ENCODE assay signal across 8 mouse cellular contexts in genomic region chr1:143702741-143703262, GRCm38 (mm10). TPM values are rescaled to one million over a fixed set of nuclear protein-coding genes. Genes with fewer than 3 reads are reported as not detected.
DNase-seq lines count a peak whose midpoint lies in the region; ATAC-seq and TF ChIP-seq lines count a peak whose summit lies in the region.

Cdc73 (minus strand) TSS chr1:143702893.

- DNase-seq in G1E (ENCODE audit: low spot score) = peak; percentile 94
- DNase-seq in cerebellum, adult 11-12 months = peak; percentile 91
- peak; percentile 86 for DNase-seq in heart, postnatal 25 days (ENCODE audit: low spot score)
- peak; percentile 85 to 96 for DNase-seq in layer of hippocampus, adult 18-20 months (ENCODE audit: low spot score in 2 of 2)
- peak; percentile 92 to 93 for DNase-seq in lung, adult 18-20 months

- under 1% methylated on average over 72 of the region's 74 CpGs for WGBS in forebrain, embryonic 15.5 days
- under 1% methylated on average over 49 of the region's 74 CpGs for WGBS in neural tube, embryonic 14.5 days

- peak; percentile 79 for ATAC-seq in G1E (ENCODE audit: extremely low read depth, insufficient number of reproducible peaks, low FRiP score, poor library complexity, severe bottlenecking)
- peak; percentile 99 for ATAC-seq in forebrain, embryonic 15.5 days (replicated peaks)
- ATAC-seq in neural tube, embryonic 14.5 days (ENCODE audit: low read depth) = peak; percentile 100

- TF ChIP-seq CTCF in G1E (IDR thresholded peaks at IDR 0.05; ENCODE audit: low read depth, low read length) = peak; percentile 85; the same call in 1 of the 2 replicates
- peak; percentile 68 for TF ChIP-seq CTCF in testis, adult 2 months (IDR thresholded peaks at IDR 0.05; ENCODE audit: control insufficient read depth, insufficient read depth, insufficient replicate concordance, low read depth, low read length)

- no peaks in the 10 kb centered on the region for H3K27me3 ChIP-seq in G1E (ENCODE audit: insufficient read depth, low read length)
- no peaks in the 10 kb centered on the region for H3K27me3 ChIP-seq in forebrain, embryonic 15.5 days
- no peaks in the 10 kb centered on the region for H3K27me3 ChIP-seq in neural tube, embryonic 14.5 days (ENCODE audit: control insufficient read depth, insufficient read depth, low read length)
- H3K27me3 ChIP-seq in testis, adult 2 months (ENCODE audit: control insufficient read depth, insufficient read depth, low read length) = no peaks in the 10 kb centered on the region

- peak within 1 kb of the TSS; percentile 77 for H3K4me2 ChIP-seq in forebrain, embryonic 15.5 days (replicated peaks)
- peak within 1 kb of the TSS; percentile 82 for H3K4me2 ChIP-seq in neural tube, embryonic 14.5 days (ENCODE audit: low read depth, low read length)

- H3K4me1 ChIP-seq in G1E (ENCODE audit: insufficient read depth, low read depth, low read length) = peaks cover 30% of the 10 kb centered on the region
- H3K4me1 ChIP-seq in forebrain, embryonic 15.5 days = peaks cover 20% of the 10 kb centered on the region
- peaks cover 11% of the 10 kb centered on the region for H3K4me1 ChIP-seq in neural tube, embryonic 14.5 days (ENCODE audit: control insufficient read depth, insufficient read depth, low read length)
- H3K4me1 ChIP-seq in testis, adult 2 months (ENCODE audit: control insufficient read depth, insufficient read depth, low read length) = peaks cover 2% of the 10 kb centered on the region; the same call in 1 of the 2 replicates

- peak within 1 kb of the TSS; percentile 95 for H3K27ac ChIP-seq in forebrain, embryonic 15.5 days (replicated peaks)
- H3K27ac ChIP-seq in neural tube, embryonic 14.5 days (ENCODE audit: low read depth, low read length) = peak within 1 kb of the TSS; percentile 90
- H3K27ac ChIP-seq in testis, adult 2 months (ENCODE audit: control insufficient read depth, insufficient read depth, low read depth, low read length) = peak within 1 kb of the TSS; percentile 99

- H3K36me3 ChIP-seq in G1E (replicated peaks) = peaks cover 14% of the 10 kb centered on the region
- peaks cover 3% of the 10 kb centered on the region; the same call in 1 of the 2 replicates for H3K36me3 ChIP-seq in forebrain, embryonic 15.5 days
- H3K36me3 ChIP-seq in neural tube, embryonic 14.5 days (ENCODE audit: control insufficient read depth, insufficient read depth, low read length) = no peaks in the 10 kb centered on the region
- H3K36me3 ChIP-seq in testis, adult 2 months (ENCODE audit: control insufficient read depth, insufficient read depth, low read length) = no peaks in the 10 kb centered on the region

- no peaks in the 10 kb centered on the region for H3K9me3 ChIP-seq in G1E (replicated peaks)
- no peaks in the 10 kb centered on the region for H3K9me3 ChIP-seq in forebrain, embryonic 15.5 days
- no peaks in the 10 kb centered on the region for H3K9me3 ChIP-seq in neural tube, embryonic 14.5 days (ENCODE audit: control insufficient read depth, low read length)

- intact Hi-C loops in heart, postnatal 25 days (cut with DNase I) = loop anchor here (1.0 to 10.0 kb wide), 3 partner anchors 36 to 302 kb away; partner anchors contain the start of genes Rgs2, Trove2 and Uchl5

- TF ChIP-seq POLR2A in testis, adult 2 months (IDR thresholded peaks at IDR 0.05; ENCODE audit: control insufficient read depth, low read depth, low read length) = peak; percentile 88

- peak within 1 kb of the TSS; percentile 82 for H3K9ac ChIP-seq in forebrain, embryonic 15.5 days (replicated peaks)
- H3K9ac ChIP-seq in neural tube, embryonic 14.5 days (replicated peaks; ENCODE audit: low read depth, low read length) = peak within 1 kb of the TSS; percentile 68

- peak within 1 kb of the TSS; percentile 88 for H3K4me3 ChIP-seq in G1E (ENCODE audit: low read depth, low read length)
- H3K4me3 ChIP-seq in forebrain, embryonic 15.5 days = peak within 1 kb of the TSS; percentile 96
- peak within 1 kb of the TSS; percentile 87 for H3K4me3 ChIP-seq in neural tube, embryonic 14.5 days (ENCODE audit: low read depth, low read length)
- peak within 1 kb of the TSS; percentile 100 for H3K4me3 ChIP-seq in testis, adult 2 months (ENCODE audit: control insufficient read depth, low read depth, low read length)

RNA-seq across cellular contexts. Expression of gene Cdc73, which starts in this region (rescaled TPM):
- total RNA-seq in G1E (2014; fragmentation: Nextera tagmentation) = 263 and 288 TPM in 2 replicates
- 21.5 and 29.0 TPM in 2 replicates for total RNA-seq in G1E (2017)
- polyA plus RNA-seq in G1E (2012) = 13.0 and 14.2 TPM in 2 replicates
- polyA plus RNA-seq in forebrain, embryonic 15.5 days (2015; fragmentation: Nextera tagmentation; extraction: Ambion mirVana) = 25.8 and 31.0 TPM in 2 replicates
- 10 to 100 TPM; 52.7 to 56.0 TPM for total RNA-seq in heart, postnatal 25 days (2021)
- total RNA-seq in layer of hippocampus, adult 18-20 months (2021) = 10 to 100 TPM; 77.4 to 77.8 TPM
- polyA plus RNA-seq in neural tube, embryonic 14.5 days (2014; fragmentation: Nextera tagmentation; extraction: Ambion mirVana) = 15.7 and 17.1 TPM in 2 replicates
- polyA plus RNA-seq in testis, adult 2 months (2012; rRNA removed) = 8.0 and 11.8 TPM in 2 replicates

Comparison
In these comparisons a context has a peak if more than half of its experiments do, and no peak if none do; other contexts are left out.
1. Peak in every context shown above with its lines: DNase-seq, ATAC-seq, H3K4me3 ChIP-seq and H3K27ac ChIP-seq.